Mouse (Mus musculus): ENCODE data around the gene Gm826. TPM values are rescaled to one million over a fixed set of nuclear protein-coding genes. Genes with fewer than 3 reads are reported as not detected.

Gene Gm826
- total RNA-seq, 4 experiments from 2014 or later, result 1.6 to 3.4 (median 2.1) TPM

DNA sequence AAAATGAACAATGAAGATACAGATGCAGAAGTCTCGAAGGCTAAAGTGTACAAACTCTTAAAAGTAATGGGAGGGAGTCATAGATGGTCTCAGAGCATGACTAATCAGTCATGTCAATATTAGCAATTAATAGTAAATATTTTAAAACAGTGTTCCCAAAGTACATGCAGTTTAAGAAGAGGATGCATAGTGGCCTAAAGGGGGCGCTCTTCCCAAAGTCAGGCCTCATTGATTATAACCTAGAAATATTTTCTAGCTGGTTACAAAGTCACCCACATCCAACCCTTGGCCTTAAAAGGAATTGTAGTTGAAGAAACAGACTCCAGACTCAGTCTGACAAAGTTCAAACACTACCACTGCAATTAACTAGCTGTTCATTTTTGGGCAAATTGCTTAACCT, 20.4 kb upstream of the Gm826 start:
- DNase-seq (ENCODE audit: low spot score in 2 of 2), result no peak

DNA sequence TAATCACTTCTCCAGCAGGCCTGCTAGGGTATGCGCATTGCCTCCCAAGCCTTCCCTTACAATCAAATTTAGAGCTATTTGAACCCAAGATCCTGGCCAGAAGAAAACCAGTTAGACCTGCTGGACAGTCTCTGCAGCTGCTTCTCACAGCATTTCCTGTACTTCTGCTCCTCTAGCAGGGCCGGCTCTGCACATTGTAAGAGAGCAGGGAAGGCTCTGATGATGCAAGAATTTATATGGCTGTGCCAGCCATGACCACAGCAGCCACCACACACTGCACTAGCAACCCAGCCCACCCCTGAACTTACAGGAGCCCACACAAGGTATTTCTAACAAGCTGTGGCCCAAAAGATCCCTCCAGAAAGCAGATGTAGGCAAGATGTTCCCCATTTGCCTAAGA, 19.6 kb upstream of the Gm826 start:
- DNase-seq (ENCODE audit: low spot score in 2 of 2), result no peak

DNA sequence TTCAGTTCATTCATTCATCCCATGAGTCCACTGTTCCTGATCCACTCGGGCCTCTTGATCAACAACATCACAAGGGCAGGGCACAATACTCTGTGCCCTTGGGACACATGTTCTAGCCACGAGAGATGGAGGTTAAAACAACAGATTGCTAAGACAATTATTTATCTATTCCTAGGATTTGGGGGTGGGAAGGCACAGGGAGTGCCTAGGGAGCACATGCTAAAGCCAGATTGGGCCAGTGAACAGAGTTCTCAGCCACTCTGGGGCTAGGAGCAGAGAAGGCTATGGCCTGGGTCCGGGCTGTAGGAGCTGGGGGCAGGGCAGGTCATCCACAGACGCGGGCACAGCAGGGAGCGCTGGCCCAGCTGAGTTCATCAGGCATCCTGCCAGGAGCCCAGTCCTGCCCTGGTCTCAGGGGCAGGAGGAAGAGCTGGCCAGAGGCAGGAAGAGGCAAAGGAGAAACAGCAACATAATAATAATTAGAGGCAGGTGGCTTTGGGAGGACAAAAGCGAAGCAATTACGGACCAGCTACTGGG, 17.1 kb upstream of the Gm826 start:
- no peak for DNase-seq (ENCODE audit: low spot score in 2 of 2)

DNA sequence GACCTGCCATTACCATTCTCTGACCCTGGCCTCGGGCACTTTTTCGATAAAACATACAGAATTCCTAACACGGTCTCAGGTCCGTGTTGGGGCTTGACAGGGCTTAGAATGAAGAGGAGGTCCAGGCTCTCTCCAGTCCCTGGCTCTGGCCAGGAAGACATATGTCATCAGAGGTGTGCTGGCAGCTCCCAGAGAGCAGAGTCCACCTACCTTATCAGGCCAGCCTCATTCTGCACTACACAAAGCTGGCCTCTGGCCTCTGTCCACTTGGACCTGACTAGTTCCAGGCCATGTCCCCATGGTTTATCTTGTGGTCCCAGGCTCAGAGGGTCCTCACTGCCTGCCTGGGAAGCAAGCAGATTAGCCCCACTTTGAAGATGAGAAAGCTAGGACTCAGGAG, 15.6 kb upstream of the Gm826 start:
- DNase-seq (ENCODE audit: low spot score in 2 of 2), result no peak

DNA sequence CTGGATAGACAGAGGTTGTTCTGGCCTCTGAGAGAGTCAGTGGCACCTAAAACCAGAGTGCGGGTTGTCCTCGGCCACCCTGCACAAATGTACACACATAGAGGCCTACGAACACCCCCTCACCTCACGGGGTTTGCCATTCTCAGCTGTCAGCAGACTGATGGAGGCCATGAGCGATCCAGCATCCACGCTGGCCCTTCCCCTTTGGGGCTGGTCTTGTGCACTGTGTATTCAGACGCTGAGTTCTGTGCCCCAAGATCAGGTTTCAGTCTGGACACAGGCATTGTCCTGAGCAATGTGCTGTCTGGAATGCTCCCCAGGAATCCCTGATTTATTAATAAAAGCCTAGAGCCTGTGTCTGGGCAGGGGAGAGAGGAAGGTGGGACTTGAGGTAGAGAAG, 14.8 kb upstream of the Gm826 start:
- DNase-seq (ENCODE audit: low spot score in 2 of 2), result no peak

DNA sequence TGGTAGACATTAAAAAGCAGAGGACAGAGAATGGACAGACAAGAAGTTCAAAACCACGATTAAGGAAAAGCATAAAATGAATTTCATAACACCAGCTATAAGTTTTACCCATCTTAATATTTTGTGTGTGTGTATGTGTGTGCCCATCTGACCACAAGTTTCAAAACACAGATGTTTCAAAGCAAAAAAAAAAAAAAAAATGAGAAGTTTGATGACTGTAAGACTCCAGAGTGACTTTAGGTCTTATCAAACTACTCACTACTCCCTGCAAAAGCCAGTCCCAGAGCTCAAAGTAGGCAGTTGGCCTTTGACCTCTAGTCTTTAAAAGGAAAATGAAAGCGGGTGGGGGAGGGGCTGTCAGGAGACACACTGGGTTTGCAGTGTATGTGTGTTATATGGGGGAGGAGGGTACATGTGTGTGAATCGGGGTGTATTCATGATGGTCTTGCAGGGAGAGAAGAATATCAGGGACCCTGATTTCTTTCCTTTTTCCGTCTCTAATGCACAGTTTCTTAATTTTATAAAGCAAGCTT, 14.2 kb upstream of the Gm826 start:
- DNase-seq (ENCODE audit: low spot score in 2 of 2), result no peak

DNA sequence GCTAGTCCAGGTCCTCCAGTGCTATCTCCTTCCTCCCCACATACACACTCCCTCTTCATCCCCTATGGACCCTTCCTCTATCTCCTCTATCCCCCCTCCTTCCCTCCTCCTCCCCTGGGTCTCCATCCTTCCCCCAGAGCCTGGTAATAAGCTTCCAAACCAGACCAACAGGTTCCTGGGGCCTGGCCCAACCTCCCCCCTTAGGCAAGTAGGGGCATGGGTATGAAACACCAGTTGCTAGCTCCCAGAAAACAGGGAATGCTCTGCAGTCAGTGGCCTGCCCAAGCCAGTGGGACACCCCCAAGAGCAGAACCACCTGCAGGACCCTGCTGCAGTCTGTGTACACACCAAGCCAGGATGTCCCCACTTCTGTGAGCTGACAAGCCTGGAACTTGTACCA, 11.7 kb upstream of the Gm826 start:
- no peak for DNase-seq (ENCODE audit: low spot score in 2 of 2)

DNA sequence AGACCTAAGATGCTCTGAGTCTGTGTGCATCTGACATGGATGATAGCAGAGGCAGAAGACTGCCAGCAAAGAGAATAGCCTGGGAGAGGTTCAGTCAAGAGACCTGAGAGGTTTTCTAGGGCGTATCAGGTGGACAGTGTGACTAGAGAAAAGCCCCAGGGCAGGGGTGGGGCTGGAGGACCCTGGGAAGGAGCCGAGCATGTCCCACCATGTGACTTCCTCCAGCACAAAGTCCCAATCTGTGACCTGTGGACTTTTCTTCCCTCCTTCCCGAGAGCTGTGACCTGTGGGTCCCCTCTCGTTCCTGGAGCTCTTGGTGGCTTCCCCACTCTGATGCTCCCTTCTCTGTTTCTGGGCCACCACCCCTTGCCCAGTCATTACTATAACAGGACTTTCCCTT, 6.2 kb upstream of the Gm826 start:
- DNase-seq (ENCODE audit: low spot score in 2 of 2), result no peak

DNA sequence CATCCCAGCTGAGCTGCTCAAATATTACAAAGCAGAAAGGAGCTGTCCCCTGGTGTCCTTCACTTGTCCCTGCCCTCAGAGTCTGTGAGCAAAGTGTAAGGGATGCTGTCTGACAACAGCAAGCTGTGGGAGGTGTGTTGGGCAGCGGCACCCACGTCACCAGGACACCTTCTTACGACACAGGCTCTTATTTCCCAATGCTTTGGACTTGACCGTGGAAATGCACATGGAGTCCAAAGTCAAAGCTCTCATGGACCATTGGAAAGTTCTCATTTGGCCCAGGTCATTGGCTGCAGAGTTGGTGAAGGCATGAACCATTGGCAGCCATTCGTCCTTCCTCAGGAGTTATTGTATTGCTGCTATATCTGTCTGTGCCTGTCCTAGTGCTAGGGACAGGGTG, 5.6 kb upstream of the Gm826 start:
- DNase-seq (ENCODE audit: low spot score in 2 of 2), result no peak

DNA sequence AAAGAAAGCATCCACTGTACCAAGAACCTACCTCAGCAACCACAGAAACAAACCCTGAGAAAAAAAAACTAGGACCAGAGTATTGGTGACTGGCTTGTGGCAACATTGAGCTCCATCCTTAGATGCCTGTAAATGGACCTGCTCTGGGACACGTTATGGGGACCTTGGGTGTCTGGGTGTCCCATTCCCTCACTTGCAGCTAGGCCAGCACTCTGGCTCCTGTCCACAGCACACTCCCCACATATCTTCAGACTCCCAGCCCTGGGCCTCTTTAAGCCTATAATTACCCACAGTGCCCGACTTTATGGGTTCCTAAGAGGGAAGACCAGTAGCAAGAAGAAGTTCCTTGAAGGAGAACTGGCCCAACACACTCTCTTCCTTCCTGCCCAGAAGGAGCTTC, 2.1 kb upstream of the Gm826 start:
- peak; percentile 31 to 46 for DNase-seq (ENCODE audit: low spot score in 2 of 2)

DNA sequence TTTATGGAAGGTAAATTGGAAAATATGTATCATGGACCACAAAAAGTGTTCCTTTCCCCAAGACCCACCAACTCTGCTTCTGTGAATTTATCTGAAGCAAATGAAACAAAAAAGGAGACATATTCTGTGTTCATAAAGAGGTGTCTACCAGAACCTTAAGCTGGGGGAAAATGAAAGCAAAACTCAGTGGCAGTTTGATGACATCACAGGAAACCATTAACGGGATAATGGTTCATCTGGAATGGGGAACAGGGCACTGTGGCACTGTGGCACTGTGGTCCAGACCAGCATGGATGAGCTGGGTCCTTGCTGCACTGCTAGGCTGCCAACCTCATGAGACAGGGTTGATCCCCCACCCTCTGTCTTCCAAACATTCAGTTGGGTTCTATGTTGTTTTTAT, 1.1 kb upstream of the Gm826 start:
- no peak for DNase-seq (ENCODE audit: low spot score in 2 of 2)

DNA sequence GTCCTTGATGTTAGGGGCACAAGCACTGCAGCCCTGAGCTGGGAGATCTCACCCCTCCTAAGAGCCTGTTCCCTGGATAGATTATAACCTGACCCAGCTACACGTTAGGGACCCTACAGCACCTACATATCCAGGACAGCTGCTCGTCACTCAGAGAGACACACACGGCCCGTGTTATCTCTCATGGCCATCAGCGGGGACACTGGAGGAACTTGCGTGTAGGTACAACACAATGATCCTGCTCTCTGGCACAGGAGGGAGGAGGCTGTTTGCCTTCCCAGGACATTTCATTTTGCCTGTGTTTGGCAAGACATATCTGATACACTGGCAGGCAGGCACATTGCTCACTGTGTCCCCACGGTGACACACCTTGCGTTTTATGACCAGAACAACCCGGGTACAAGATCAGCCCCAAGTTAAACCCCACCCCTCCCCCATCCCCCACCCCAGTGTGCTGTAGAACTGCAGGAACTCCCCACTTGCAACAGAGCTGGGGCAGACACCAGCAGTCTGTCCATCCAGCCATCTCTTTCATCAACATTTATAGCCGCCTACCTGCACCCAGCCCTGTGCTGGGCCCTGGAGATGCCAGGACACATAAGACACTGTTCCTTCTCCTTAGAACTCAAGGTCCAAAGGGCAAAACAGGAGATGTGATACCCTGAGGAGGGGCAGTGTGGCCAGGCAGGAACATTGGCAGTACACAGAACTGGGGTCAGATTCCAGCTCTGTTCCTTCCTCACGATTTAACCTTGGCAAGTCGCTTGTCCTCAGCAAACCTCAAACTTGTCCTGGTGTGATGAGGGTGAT, 1.2 kb downstream of the Gm826 start:
- peak in 1 of 2 experiments; percentile 30 for DNase-seq (ENCODE audit: low spot score in 2 of 2)

DNA sequence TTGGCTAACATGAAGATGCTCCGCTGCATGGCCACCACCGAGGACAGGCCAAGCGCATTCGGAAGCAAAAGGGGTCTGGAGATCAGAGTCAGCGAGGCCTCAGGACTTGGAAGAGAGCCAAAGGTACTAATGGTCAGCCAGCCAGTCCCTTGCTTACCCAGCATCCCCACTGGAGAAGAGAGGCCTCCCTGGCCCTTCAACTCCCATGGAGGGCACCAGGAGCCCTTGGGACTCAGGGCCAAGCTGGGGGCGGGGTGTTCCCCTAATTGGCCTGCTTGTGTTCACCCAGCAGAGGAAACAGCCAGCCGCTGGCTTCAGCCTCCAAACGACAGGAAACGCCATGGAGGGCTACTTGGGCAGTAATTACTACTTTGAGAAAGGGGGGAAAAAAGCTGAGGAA, 5.1 kb downstream of the Gm826 start:
- DNase-seq (ENCODE audit: low spot score in 2 of 2), result no peak

DNA sequence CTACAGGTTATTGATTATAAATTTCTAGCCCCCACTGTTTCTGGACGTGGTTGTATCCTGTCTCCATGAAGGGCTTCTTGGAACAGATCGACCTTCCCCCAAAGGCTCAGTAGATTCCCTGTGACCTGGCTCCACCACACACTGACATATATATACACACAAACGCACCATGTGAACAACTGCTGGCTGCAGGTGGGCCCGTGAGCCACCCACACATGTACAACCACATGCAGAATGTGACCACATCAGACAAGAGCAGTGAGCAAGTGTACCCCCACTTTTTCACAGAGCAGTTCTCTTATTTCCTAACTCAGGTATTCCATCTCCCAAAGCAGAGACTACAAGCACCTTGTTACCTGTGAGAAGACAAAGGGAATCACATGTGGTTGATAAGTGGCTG, 6.2 kb downstream of the Gm826 start:
- DNase-seq (ENCODE audit: low spot score in 2 of 2), result no peak

DNA sequence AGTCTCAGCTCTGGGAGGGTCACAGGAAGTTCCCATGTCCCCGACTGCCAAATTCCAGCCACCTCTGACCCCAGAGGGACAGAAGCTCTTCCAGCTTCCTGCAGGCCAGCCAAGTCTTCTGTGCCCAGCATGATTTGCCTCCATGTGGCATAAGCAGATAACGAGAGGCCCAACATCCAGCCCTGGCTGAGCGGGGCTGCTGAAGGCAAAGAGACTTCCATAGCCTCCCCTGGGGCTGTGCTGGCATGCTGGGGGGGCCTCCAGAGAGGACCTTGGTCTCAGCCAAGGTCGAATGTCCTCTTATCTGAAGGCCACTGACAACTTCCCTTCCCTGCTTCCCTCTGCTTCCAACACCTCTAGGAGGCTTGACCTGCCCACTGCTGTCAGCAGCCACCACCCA, 6.8 kb downstream of the Gm826 start:
- no peak for DNase-seq (ENCODE audit: low spot score in 2 of 2)

DNA sequence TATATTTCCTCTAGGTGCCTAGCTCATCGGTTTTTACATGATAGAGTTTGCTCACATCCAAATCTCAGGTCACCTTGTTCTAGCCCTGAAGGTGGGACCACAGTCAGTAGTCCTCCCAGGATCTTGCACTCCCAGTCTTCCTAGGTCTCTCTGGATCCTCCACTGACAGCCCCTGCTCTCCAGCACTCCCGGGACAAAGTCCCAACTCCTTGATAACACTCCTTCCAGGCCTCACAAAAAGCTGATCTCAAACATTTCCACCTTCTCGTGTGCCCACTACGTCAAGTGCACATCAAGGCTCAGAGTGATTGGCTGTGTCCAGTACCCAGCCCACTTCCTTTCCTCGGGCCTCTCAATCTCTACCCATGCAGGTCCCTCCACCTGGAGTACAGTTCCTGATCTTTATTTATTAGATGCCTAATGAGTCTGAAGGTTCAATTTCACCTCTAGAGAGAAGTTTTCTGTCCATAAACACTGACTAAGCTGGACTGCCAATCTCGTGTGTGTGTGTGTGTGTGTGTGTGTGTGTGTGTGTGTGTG, 8.8 kb downstream of the Gm826 start:
- no peak for DNase-seq (ENCODE audit: low spot score in 2 of 2)

DNA sequence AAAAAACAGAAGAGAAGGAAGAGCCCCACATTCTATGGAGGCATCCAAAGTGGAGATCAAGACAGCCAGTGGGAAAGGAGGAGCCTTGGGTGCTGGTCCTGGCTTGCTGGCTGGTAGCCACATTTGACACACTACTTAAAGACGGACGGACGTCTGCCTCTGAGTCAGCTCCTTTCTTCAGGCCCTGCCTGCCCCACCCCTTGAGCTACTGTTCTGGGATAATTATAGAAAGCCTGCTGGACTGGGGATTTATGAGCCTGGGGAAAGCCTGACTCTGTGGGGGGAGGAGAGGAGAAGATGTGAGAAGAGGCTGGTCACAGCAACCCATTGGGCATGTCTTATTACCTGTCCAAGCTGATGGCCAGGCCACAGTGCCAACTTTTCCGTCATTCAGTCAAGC, 12.1 kb downstream of the Gm826 start:
- peak in 1 of 2 experiments; percentile 34 for DNase-seq (ENCODE audit: low spot score in 2 of 2)

DNA sequence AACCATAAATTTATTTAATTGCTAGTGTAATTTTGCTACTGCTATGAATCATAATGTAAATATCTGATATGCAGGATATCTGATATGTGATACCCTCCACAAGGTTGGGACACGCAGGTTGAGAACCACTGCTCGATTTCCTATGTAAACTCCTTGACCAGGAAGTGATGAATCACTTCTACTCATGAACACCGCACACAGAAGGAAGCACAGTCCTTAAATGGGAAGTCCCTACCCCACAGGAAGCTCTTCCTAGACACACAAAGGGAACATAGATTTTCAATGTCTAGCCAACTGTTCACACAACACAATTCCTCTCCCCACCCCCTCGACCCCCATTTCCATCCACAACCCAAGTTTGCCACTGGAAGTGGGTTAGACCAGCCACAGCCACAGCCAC, 15.7 kb downstream of the Gm826 start:
- DNase-seq (ENCODE audit: low spot score in 2 of 2), result no peak

DNA sequence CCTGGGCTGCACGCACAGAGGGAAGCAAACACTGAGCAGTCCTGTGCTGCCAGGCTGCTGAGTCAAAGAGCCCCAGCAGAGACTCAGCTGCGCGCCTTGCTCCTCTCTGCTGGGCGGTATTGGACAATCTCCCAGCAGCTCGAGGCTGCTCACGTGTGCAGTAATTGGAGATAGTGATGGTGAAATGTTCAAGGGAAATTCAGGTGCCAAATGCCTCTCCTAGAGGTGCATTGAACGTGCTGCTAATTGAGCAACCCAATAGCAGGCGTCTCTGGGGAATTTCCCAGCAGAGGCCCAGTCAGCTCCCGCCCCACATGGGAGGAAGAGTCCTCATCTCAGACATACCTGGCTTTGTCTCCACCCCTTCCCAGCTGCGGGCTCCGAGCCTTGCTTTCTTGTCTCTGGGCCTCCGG, 20.4 kb downstream of the Gm826 start:
- no peak for DNase-seq (ENCODE audit: low spot score in 2 of 2)

DNA sequence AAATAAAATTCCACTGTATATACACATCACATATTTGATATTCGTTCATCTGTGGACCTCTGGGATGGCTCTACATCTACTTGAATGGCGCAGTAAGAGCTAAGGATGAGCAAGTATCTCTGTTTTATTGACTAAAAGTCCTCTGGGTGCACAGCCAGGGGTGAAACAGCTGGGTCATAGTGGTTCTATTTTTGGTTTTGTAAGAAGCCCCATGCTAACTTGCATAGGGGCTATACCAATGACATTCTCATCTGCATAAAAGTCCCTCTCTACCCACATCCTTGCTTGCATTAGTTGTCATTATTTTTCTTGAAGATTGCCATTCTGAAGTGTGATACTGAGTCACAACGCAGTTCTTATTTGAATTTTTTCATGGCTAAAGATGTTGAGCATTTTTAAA, 28.9 kb downstream of the Gm826 start:
- no peak for DNase-seq (ENCODE audit: low spot score in 2 of 2)

DNA sequence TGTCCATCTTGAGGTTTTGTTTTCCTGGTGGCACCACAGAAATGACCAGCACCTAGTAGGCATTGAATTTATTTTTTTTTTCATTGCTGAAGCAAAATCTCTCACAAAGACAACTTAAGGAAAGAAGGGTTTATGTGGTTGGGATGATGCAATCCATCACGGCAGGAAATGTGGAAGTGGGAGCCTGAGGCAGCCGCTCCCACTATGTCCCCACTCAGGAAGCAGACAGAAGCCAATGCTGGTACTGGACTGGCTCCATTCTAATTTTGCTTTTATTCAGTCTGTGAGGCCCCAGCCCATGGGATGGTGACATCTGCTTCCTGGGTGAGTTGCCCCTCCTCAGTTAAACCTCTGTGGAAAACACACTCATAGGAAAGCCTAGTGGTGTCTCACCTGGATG, 30.0 kb downstream of the Gm826 start:
- no peak for DNase-seq (ENCODE audit: low spot score in 2 of 2)

DNA sequence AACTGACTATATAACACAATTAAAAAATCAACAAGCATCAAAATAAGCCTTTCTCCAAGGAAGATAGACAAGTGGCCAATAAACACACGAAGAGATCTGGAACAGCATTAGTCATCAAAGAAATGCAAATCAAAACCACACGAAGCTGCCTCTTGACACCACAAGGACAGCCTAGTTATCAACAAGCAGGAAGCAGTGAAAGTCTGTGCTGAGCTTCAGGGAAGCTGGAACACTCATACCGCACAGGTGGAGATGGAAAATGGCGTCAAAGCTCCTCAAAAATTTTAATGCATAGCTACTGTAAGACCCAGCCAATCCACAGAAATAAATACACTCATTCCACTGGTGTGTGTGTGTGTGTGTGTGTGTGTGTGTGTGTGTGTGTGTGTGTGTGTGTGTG, 31.9 kb downstream of the Gm826 start:
- DNase-seq (ENCODE audit: low spot score in 2 of 2), result no peak

DNA sequence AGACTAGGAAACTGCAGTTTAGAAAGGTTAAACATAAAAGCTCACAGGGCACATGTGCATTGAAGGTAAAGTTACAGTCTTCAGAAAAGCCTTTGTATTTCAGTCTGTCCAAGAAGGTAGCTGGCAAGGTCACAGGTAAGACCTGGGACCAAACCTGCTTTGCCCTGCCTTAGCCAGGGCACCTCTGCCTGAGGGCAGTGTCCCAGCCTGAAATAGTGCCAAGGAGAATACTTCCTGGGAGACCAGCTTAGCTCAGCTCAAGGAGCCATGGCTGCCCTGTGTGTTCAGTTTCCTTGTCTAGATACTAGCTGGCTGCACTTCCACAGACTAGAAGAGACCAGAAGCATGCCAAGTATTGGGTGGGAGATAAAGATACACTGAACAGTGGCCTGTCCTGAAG, 35.4 kb downstream of the Gm826 start:
- no peak for DNase-seq (ENCODE audit: low spot score in 2 of 2)
